Mouse (Mus musculus): ENCODE measurements around the gene Slc36a3. TPM values are rescaled to one million over a fixed set of nuclear protein-coding genes. Genes with fewer than 3 reads are reported as not detected.

Gene Slc36a3
- polyA plus RNA-seq, 1 experiment = not detected

DNA sequence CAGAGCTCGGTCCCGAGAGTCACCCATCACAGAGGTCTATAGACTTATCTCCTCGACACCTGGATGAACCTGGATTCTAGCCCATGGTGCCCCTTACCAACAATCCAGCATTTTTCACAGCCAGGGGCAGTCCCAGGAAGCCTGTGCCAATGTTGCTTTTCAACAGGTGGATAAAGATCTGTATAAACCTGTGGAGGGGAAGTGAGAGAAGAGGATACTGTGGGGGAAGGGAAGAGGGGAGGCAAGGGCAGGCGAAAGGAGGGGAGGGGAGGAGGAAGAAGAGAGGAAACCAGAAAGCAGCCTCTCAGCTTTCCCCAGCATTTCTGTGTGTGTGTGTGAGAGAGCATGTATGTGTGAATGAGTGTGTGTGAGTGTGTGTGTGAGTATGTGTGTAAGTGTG is 3.0 kb downstream of the Slc36a3 start:
- TF ChIP-seq POLR2A (IDR thresholded peaks at IDR 0.05; ENCODE audit: borderline replicate concordance, low read depth, low read length) (no peak), CTCF (IDR thresholded peaks at IDR 0.05; ENCODE audit: low read depth, low read length) (no peak)
- Histone ChIP-seq H3K4me3 (ENCODE audit: insufficient read depth, low read length) (no peak overlapping the region), H3K27ac (ENCODE audit: insufficient read depth, low read depth, low read length) (peak overlapping the region; percentile 74), H3K4me1 (ENCODE audit: control insufficient read depth, insufficient read depth, low read length) (peaks cover 34% of the 10 kb centered on the region)

DNA sequence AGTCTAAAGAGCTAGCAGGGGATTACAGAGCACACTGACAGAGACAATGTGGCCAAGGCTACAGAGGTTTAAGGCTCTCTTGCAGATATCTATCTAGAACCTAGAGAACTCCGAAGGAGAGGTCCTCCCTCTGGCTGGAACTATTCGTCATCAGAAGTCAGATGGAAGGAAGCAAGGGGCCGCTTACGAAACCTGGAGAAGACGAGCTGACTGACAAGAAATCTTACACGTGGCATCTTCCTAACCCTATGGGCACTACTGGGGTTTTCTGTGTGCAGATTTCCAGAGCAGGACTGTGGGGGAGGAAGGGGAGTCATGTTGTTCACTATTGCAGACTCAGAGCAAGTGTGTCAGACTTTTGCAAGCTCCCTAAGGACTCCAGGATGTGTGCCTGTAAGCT is 4.1 kb downstream of the Slc36a3 start:
- Histone ChIP-seq H3K4me3 (ENCODE audit: insufficient read depth, low read length) (no peak overlapping the region), H3K4me1 (ENCODE audit: control insufficient read depth, insufficient read depth, low read length) (peaks cover 32% of the 10 kb centered on the region), H3K27ac (ENCODE audit: insufficient read depth, low read depth, low read length) (peak overlapping the region; percentile 61)
- TF ChIP-seq POLR2A (IDR thresholded peaks at IDR 0.05; ENCODE audit: borderline replicate concordance, low read depth, low read length) (no peak), CTCF (IDR thresholded peaks at IDR 0.05; ENCODE audit: low read depth, low read length) (no peak)

DNA sequence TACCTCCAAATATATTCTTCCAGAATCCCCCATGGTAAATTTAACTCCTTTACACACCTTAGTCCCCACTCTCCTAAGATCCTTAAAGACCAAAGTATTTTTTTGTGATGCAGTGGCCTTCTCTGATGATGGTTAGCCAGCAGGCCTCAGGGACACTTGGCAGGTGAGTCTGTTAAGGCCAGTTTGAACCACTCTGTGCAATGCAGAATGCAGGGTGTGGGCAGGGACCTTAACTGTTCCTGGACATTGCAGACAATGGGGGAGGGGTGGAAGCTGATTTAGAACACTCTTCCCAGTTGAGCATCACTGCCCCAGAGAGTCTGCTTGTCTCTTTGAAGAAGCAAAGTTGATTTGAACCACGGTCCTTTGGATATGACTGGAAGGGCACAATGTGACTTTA is 4.7 kb downstream of the Slc36a3 start:
- TF ChIP-seq CTCF (IDR thresholded peaks at IDR 0.05; ENCODE audit: low read depth, low read length) (no peak), POLR2A (IDR thresholded peaks at IDR 0.05; ENCODE audit: borderline replicate concordance, low read depth, low read length) (no peak)
- H3K4me1 ChIP-seq (ENCODE audit: control insufficient read depth, insufficient read depth, low read length) = peaks cover 32% of the 10 kb centered on the region
- H3K27ac ChIP-seq (ENCODE audit: insufficient read depth, low read depth, low read length) = peak overlapping the region; percentile 61; the same call in 1 of the 2 replicates
- H3K4me3 ChIP-seq (ENCODE audit: insufficient read depth, low read length) = no peak overlapping the region

DNA sequence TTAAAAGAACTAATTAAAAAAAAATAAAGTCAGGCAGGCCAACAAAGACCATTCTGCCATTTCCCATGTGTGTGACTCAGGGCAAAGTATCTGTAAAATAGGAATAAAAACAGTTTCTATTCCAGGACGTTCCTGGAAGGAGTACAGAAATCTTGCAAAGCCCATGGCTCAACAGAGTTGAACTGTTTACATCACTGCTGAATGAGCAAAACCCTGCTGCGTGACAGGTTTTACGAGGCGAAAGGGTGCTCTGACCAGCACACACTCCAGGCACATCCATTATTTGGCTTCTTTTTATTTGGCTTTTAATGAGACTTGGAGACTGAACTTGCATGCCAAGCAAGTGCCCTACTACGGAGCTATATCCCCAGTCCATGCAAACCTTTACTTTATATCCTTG is 7.5 kb downstream of the Slc36a3 start:
- Histone ChIP-seq H3K4me3 (ENCODE audit: insufficient read depth, low read length) (no peak overlapping the region), H3K4me1 (ENCODE audit: control insufficient read depth, insufficient read depth, low read length) (peaks cover 21% of the 10 kb centered on the region), H3K27ac (ENCODE audit: insufficient read depth, low read depth, low read length) (no peak overlapping the region)
- TF ChIP-seq POLR2A (IDR thresholded peaks at IDR 0.05; ENCODE audit: borderline replicate concordance, low read depth, low read length) (no peak), CTCF (IDR thresholded peaks at IDR 0.05; ENCODE audit: low read depth, low read length) (no peak)

DNA sequence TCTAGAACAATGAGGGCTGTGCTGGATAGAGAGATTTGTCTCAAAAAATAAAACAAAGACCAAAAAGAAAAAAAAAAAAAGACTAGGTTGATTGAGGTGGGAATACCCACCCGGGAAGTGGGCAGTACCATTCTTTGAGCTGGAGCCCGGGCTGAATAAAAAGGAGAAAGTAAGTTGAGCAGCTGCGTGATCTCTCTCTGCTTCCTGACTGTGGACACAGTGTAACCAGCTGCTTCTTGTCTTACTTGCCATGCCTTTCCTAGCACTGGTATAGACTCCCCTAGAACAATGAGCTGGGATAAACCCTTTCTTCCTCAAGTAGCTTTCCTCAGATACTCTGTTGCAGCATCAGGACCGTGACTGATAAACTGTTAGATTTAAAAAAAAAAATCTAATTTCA is 10.0 kb downstream of the Slc36a3 start:
- H3K4me1 ChIP-seq (ENCODE audit: control insufficient read depth, insufficient read depth, low read length) = no peaks in the 10 kb centered on the region
- TF ChIP-seq CTCF (IDR thresholded peaks at IDR 0.05; ENCODE audit: low read depth, low read length) = no peak
- TF ChIP-seq POLR2A (IDR thresholded peaks at IDR 0.05; ENCODE audit: borderline replicate concordance, low read depth, low read length) = no peak
- no peak overlapping the region for H3K27ac ChIP-seq (ENCODE audit: insufficient read depth, low read depth, low read length)
- H3K4me3 ChIP-seq (ENCODE audit: insufficient read depth, low read length) = no peak overlapping the region

DNA sequence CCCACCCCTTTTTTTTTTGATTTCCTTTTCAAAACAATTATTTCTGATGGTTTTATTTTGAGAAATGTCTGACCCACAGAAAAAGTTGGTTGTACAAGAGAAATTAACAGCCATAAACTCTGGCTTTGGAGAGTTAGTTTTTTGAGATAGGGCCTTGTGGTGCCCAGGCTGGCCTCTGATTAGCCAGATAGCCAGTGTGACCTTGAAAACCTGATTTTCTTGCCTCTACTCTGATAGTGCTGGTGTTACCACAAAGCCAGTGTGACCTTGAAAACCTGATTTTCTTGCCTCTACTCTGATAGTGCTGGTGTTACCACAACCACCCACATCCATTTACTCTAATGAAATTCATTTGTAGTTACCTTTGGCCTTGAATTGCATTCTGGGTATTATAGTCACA is 13.9 kb downstream of the Slc36a3 start:
- H3K4me1 ChIP-seq (ENCODE audit: control insufficient read depth, insufficient read depth, low read length) = peaks cover 5% of the 10 kb centered on the region; the same call in 1 of the 2 replicates
- TF ChIP-seq POLR2A (IDR thresholded peaks at IDR 0.05; ENCODE audit: borderline replicate concordance, low read depth, low read length) = no peak
- no peak for TF ChIP-seq CTCF (IDR thresholded peaks at IDR 0.05; ENCODE audit: low read depth, low read length)
- no peak overlapping the region for H3K27ac ChIP-seq (ENCODE audit: insufficient read depth, low read depth, low read length)
- no peak overlapping the region for H3K4me3 ChIP-seq (ENCODE audit: insufficient read depth, low read length)

DNA sequence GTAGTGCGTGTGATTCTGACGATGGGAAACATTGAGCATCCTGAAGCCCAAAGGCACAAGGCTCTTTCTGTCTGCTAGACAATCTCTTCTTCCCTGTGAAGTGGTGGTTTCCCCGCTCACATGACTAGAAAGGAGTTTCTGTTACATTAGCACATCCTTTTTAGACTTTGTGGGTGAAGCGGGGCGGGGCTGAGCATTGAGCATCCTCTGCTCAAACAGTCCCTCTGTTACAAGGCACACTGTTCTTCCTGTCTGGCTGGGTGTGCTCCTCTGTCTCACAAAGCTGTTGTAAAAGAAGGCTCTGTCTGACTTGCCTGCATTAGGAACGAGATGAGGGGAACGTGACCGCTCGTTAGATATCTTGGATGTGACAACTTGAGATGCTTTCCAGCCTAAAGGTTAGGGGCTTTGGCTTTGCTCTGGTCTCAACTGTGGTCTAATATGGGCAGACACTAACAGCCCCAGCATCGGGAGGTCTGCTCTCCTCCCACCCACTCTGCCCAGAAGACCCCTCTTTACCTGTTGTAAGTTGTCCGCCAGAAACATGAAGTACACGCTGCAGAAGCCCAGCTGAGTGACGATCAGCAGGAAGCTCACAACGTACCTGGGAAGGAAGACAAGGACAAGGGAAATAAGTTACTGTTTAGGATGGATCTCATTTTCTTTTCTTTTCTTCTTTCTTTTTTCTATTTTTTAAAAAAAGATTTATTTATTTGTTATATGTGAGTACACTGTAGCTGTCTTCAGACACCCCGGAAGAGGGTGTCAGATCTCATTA is 14.5 kb downstream of the Slc36a3 start:
- TF ChIP-seq CTCF (IDR thresholded peaks at IDR 0.05; ENCODE audit: low read depth, low read length) (no peak), POLR2A (IDR thresholded peaks at IDR 0.05; ENCODE audit: borderline replicate concordance, low read depth, low read length) (no peak)
- Histone ChIP-seq H3K4me3 (ENCODE audit: insufficient read depth, low read length) (no peak overlapping the region), H3K27ac (ENCODE audit: insufficient read depth, low read depth, low read length) (no peak overlapping the region), H3K4me1 (ENCODE audit: control insufficient read depth, insufficient read depth, low read length) (peaks cover 5% of the 10 kb centered on the region; the same call in 1 of the 2 replicates)

DNA sequence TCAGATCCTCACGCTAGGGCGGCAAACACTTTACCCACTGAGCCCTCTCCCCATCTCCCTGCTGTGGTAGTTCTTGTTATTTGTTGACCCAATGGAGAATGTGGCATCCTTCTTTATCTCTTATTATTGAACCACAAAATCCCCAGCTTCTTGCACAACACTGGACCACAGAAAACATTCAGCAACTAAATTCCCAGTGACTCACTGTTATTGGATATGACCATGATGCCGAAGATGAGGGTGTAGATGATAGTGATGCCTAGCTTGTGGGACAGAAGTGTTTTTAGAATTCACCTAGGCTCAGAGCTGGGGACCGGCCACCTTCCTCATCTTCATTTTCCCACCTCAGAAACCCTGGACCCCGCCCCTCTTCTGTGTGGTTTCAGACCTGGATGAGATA is 16.6 kb downstream of the Slc36a3 start:
- H3K4me3 ChIP-seq (ENCODE audit: insufficient read depth, low read length) = no peak overlapping the region
- TF ChIP-seq POLR2A (IDR thresholded peaks at IDR 0.05; ENCODE audit: borderline replicate concordance, low read depth, low read length) = no peak
- TF ChIP-seq CTCF (IDR thresholded peaks at IDR 0.05; ENCODE audit: low read depth, low read length) = no peak
- H3K4me1 ChIP-seq (ENCODE audit: control insufficient read depth, insufficient read depth, low read length) = peaks cover 13% of the 10 kb centered on the region
- H3K27ac ChIP-seq (ENCODE audit: insufficient read depth, low read depth, low read length) = no peak overlapping the region

DNA sequence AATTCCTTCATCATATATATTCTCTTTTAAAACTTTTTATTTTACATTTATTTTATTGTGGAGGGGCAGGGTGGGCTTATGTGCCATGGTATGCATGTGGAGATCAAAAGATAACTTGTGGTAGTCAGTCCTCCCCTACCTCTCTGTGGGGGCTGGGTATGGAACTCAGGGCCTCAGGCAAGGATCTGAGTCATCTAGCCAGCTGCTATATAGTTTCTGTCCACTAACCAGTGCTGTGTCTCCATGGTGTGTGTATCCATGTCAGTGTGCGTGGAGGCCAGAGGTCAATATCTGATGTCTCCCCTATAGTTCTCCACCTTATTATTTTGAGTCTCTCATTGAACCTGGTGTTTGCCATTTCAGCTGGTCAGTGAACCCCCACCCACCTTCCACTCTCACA is 17.1 kb downstream of the Slc36a3 start:
- TF ChIP-seq CTCF (IDR thresholded peaks at IDR 0.05; ENCODE audit: low read depth, low read length) = no peak
- TF ChIP-seq POLR2A (IDR thresholded peaks at IDR 0.05; ENCODE audit: borderline replicate concordance, low read depth, low read length) = no peak
- Histone ChIP-seq H3K27ac (ENCODE audit: insufficient read depth, low read depth, low read length) (no peak overlapping the region), H3K4me3 (ENCODE audit: insufficient read depth, low read length) (no peak overlapping the region), H3K4me1 (ENCODE audit: control insufficient read depth, insufficient read depth, low read length) (peaks cover 13% of the 10 kb centered on the region)

DNA sequence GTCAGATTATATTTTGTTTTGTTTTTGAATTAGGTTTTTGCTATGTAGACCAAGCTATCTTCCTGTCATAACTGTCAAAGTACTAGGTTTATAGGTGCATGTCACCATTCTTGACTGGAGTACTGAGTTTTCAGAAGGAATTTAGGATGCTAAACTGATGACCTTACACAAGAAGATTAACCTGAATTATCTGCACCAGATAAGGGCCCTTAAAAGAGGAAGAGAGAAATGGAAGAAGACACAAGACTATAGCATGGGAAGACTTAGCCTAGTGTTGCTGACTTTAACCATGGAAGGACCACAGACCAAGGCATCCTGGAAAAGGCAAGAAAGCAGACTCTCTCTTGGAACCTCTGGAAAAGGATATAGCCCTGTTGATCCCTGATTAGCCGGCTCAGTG is 18.3 kb downstream of the Slc36a3 start:
- H3K4me1 ChIP-seq (ENCODE audit: control insufficient read depth, insufficient read depth, low read length) = peaks cover 13% of the 10 kb centered on the region
- H3K27ac ChIP-seq (ENCODE audit: insufficient read depth, low read depth, low read length) = no peak overlapping the region
- TF ChIP-seq CTCF (IDR thresholded peaks at IDR 0.05; ENCODE audit: low read depth, low read length) (no peak), POLR2A (IDR thresholded peaks at IDR 0.05; ENCODE audit: borderline replicate concordance, low read depth, low read length) (no peak)
- H3K4me3 ChIP-seq (ENCODE audit: insufficient read depth, low read length) = no peak overlapping the region

Measured in bone marrow macrophage, adult 2 months (primary cell).